In genomic region chr19:5560457-5561041, GRCm38 (mm10) we compare ENCODE assay signal across 8 mouse cellular contexts. TPM values are rescaled to one million over a fixed set of nuclear protein-coding genes. Genes with fewer than 3 reads are reported as not detected.
DNase-seq lines count a peak whose midpoint lies in the region; ATAC-seq and TF ChIP-seq lines count a peak whose summit lies in the region.

Gene Ovol1, minus strand, starts transcription at chr19:5560646.

- H3K4me3 ChIP-seq in forebrain, postnatal 0 days (ENCODE audit: low read depth, low read length), result peak within 1 kb of the TSS; percentile 39

- H3K9ac ChIP-seq in forebrain, postnatal 0 days, result peak within 1 kb of the TSS; percentile 44

- TF ChIP-seq CTCF in forebrain, postnatal 0 days (IDR thresholded peaks at IDR 0.05; ENCODE audit: low read depth), result no peak

- DNase-seq in thymus, postnatal 14 days, result peak; percentile 9
- no peak for DNase-seq in thymus, postnatal 25 days
- DNase-seq in forebrain, postnatal 0 days, result no peak
- peak; percentile 87 for DNase-seq in kidney, postnatal 14 days
- peak; percentile 17 for DNase-seq in mesoderm, embryonic 11.5 days (ENCODE audit: low read depth, low spot score)
- peak; percentile 76 to 78 for DNase-seq in urinary bladder, postnatal 36 days (ENCODE audit: low spot score in 2 of 2)
- no peak for DNase-seq in spleen, postnatal 36 days (ENCODE audit: low spot score in 2 of 2)
- DNase-seq in layer of hippocampus, postnatal 14 days (ENCODE audit: low spot score in 2 of 2), result no peak

- H3K9me3 ChIP-seq in forebrain, postnatal 0 days (ENCODE audit: low read length), result no peaks in the 10 kb centered on the region

- no peaks in the 10 kb centered on the region; the same call in 1 of the 2 replicates for H3K4me1 ChIP-seq in forebrain, postnatal 0 days (ENCODE audit: insufficient read depth)

- no peaks in the 10 kb centered on the region for H3K36me3 ChIP-seq in forebrain, postnatal 0 days (ENCODE audit: insufficient read depth)

- ATAC-seq in forebrain, postnatal 0 days, result no peak

- 1% methylated on average over 54 of the region's 57 CpGs for WGBS in forebrain, postnatal 0 days

- peak within 1 kb of the TSS; percentile 68 for H3K4me2 ChIP-seq in forebrain, postnatal 0 days (ENCODE audit: low read depth)

- no peak within 1 kb of the TSS for H3K27ac ChIP-seq in forebrain, postnatal 0 days (ENCODE audit: low read depth, low read length)

- peaks cover 54% of the 10 kb centered on the region for H3K27me3 ChIP-seq in forebrain, postnatal 0 days (ENCODE audit: insufficient read depth, low read length)

RNA-seq across cellular contexts. Expression of gene Ovol1, which starts in this region (rescaled TPM):
- not detected in 2 replicates for total RNA-seq in forebrain, postnatal 0 days (2014; rRNA removed)
- 0.11 and 0.21 TPM in 2 replicates for polyA plus RNA-seq in forebrain, postnatal 0 days (2015; fragmentation: Nextera tagmentation; extraction: Ambion mirVana)
- not detected for total RNA-seq in layer of hippocampus, postnatal 14 days (2021)

Comparison
In these comparisons a context has a peak if more than half of its experiments do, and no peak if none do; other contexts are left out.
1. DNase-seq: peak in thymus, postnatal 14 days (single experiment), kidney, postnatal 14 days (single experiment), mesoderm, embryonic 11.5 days (single experiment) and urinary bladder, postnatal 36 days (2 of 2); none in thymus, postnatal 25 days (single experiment), forebrain, postnatal 0 days (single experiment), spleen, postnatal 36 days (0 of 2) and layer of hippocampus, postnatal 14 days (0 of 2).